Mouse (Mus musculus): Measurements from ENCODE around the gene Ldlr.
"Not testable (repeated sequence)": the region's sequence is repeated elsewhere in the genome, so short reads cannot be mapped to it uniquely, and the experiment has no call there.

Ldlr gene

GRCm38 (mm10) chr9:21788234-21788633 lies 65.0 kb downstream of the Ldlr start:
- no peak for DNase-seq (ENCODE audit: low spot score in 2 of 2)

- DNase-seq (ENCODE audit: low spot score in 2 of 2): no peak
Measured at GRCm38 (mm10) chr9:21791861-21792260, 68.6 kb downstream of the Ldlr start.

- DNase-seq (ENCODE audit: low spot score in 2 of 2): no peak
Measured at GRCm38 (mm10) chr9:21792644-21793043, 69.4 kb downstream of the Ldlr start.

- not testable (repeated sequence) for DNase-seq (ENCODE audit: low spot score in 2 of 2)
Measured at GRCm38 (mm10) chr9:21793507-21793906, 70.2 kb downstream of the Ldlr start.

- no peak for DNase-seq (ENCODE audit: low spot score in 2 of 2)
Measured at GRCm38 (mm10) chr9:21794344-21794834, 71.1 kb downstream of the Ldlr start.

- no peak for DNase-seq (ENCODE audit: low spot score in 2 of 2)
Measured at GRCm38 (mm10) chr9:21794925-21795324, 71.6 kb downstream of the Ldlr start.

- DNase-seq (ENCODE audit: low spot score in 2 of 2): no peak
Measured at GRCm38 (mm10) chr9:21795579-21795978, 72.3 kb downstream of the Ldlr start.

GRCm38 (mm10) chr9:21796259-21796658 lies 73.0 kb downstream of the Ldlr start:
- DNase-seq (ENCODE audit: low spot score in 2 of 2): no peak

GRCm38 (mm10) chr9:21796919-21797318 lies 73.6 kb downstream of the Ldlr start:
- no peak for DNase-seq (ENCODE audit: low spot score in 2 of 2)

- peak in 1 of 2 experiments; percentile 12 for DNase-seq (ENCODE audit: low spot score in 2 of 2)
Measured at GRCm38 (mm10) chr9:21797921-21798344, 74.7 kb downstream of the Ldlr start.

- peak; percentile 75 to 76 for DNase-seq (ENCODE audit: low spot score in 2 of 2)
Measured at GRCm38 (mm10) chr9:21798345-21799009, 75.2 kb downstream of the Ldlr start, which contains the start of gene Kank2. Gene Kank2 (minus strand): TSS chr9:21798744.

GRCm38 (mm10) chr9:21799010-21799350 lies 75.7 kb downstream of the Ldlr start:
- no peak for DNase-seq (ENCODE audit: low spot score in 2 of 2)

Data from natural killer cell, adult 2 months (primary cell).